Mouse (Mus musculus): ENCODE results near the gene Mfrp. TPM values are rescaled to one million over a fixed set of nuclear protein-coding genes. Genes with fewer than 3 reads are reported as not detected.

Mfrp gene
- total RNA-seq, 2 experiments from 2014 or later: not detected

DNA sequence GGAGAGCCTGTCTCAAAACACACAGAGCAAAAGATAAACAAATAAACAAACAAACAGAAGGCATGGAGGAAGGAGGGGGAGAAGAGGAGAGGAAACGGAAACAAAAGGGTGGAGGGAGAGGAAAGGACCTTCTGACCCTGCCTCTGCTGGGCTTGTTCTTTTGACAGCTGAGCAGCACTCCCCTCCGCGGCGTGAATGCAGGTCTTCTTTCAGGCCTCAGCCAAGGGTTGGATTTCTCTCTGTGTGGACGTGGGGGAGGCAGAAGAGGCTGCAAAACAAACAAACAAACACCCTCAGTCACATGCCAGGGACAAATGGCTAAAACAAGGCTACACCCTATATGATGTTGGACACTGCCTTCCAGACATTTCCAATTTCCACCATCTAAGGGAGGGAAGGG lies 23.5 kb downstream of the Mfrp start:
- intact Hi-C loops (cut with DNase I): loop anchor here (5.0 to 10.0 kb wide), 2 partner anchors 110 to 267 kb away; partner anchors contain the start of gene Cbl
- no peak for DNase-seq (ENCODE audit: low spot score)

GRCm38 (mm10) chr9:44125546-44126428 lies 24.3 kb downstream of the Mfrp start:
- intact Hi-C loops (cut with DNase I): loop anchor here (2.0 to 10.0 kb wide), 3 partner anchors 19 to 267 kb away; partner anchors contain the start of gene Cbl
- peak; percentile 63 for DNase-seq (ENCODE audit: low spot score)

- DNase-seq (ENCODE audit: low spot score): no peak
- intact Hi-C loops (cut with DNase I): loop anchor here (2.0 to 10.0 kb wide), 3 partner anchors 18 to 266 kb away; partner anchors contain the start of gene Cbl
Measured at GRCm38 (mm10) chr9:44126746-44127145, 25.2 kb downstream of the Mfrp start.

GRCm38 (mm10) chr9:44127351-44127801 lies 25.8 kb downstream of the Mfrp start:
- intact Hi-C loops (cut with DNase I): loop anchor here (2.0 to 10.0 kb wide), 3 partner anchors 17 to 265 kb away; partner anchors contain the start of gene Cbl

GRCm38 (mm10) chr9:44129633-44130032 lies 28.1 kb downstream of the Mfrp start:
- intact Hi-C loops (cut with DNase I): loop anchor here (5.0 to 10.0 kb wide), 2 partner anchors 105 to 263 kb away; partner anchors contain the start of gene Cbl
- DNase-seq (ENCODE audit: low spot score): no peak

More at GRCm38 (mm10) chr9:44127351-44127801, 25.8 kb downstream of the Mfrp start:
- DNase-seq (ENCODE audit: low spot score): no peak

GRCm38 (mm10) chr9:44130034-44130433 lies 28.5 kb downstream of the Mfrp start:
- peak; percentile 84 for DNase-seq (ENCODE audit: low spot score)
- intact Hi-C loops (cut with DNase I): no loop called here

GRCm38 (mm10) chr9:44130581-44131275 lies 29.2 kb downstream of the Mfrp start:
- peak; percentile 35 for DNase-seq (ENCODE audit: low spot score)
- intact Hi-C loops (cut with DNase I): no loop called here

DNA sequence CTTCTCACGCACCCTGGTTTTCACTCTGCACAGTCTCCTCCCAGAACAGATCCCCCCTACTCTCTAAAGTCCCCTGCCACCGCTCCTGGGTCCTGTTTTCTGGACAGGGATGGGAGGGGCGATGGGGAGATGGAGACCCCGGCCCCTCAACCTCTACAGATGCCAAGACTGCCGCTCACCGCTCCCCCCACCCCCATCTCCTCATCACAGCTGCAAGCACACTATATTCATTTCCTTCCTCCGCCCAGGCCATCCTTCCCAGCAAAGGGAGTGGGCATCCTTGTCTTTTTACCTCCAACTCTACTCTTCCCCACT lies 29.7 kb downstream of the Mfrp start:
- DNase-seq (ENCODE audit: low spot score): no peak
- intact Hi-C loops (cut with DNase I): no loop called here

DNA sequence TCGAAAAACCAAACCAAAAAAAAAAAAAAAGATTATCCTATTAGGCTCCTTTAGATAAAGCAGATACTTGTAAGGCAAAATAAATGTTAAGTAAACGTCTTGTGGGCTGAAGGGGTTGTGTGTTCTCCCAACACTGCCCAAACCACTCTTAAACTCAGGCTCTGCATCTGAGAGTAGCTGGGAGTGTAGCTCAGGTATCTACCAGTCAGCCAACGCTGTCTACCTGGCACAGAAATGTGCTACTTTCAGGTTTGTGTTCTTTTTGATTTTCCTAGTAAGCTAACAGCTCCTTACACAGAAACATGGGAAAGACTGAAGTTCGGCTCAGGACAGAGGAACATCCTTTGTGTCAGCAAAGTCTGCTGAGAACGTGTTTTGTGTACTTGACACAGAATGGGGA lies 30.7 kb downstream of the Mfrp start:
- intact Hi-C loops (cut with DNase I): no loop called here
- no peak for DNase-seq (ENCODE audit: low spot score)

- no peak for DNase-seq (ENCODE audit: low spot score)
- intact Hi-C loops (cut with DNase I): no loop called here
Measured at GRCm38 (mm10) chr9:44133287-44133686, 31.8 kb downstream of the Mfrp start.

DNA sequence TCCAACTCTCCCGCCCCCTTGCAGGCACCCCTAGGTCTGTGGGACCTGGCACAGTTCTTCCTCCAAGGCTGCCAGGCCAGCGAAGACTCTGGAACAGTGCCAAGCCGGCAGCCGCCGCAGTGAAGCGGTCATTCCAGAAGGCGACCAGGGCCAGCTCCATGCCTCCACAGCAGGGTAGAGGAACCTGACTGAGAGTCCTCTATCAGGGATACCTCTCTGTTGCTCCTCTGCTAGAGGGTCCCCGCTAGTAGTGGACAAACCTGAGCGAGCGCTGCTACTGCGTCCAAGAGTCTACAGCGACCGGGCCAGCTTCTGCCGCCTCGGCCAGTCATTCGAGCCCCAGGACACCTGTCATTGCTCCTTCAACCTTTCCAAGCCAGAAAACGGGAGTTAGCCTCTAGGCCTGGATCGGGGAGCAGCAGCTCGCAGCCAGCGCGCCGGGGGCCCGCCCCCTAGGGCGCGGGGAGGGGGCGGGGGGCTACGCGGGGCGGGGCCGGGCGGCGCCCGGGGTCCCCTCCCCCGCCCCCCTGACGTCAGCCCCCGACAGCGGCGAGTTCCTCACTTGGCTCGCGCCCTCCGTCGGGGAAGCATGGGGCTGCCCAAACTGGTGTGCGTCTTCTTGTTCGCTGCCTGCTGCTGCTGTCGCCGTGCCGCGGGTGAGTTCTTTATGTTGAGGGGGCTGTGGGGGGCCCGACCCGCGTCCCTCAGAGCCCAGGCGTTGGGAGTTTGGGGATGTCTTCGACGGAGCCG lies 32.7 kb downstream of the Mfrp start, which contains the start of gene Mcam:
TSS of gene Mcam (plus strand) at position 369 of the 750 bp plus-strand sequence.
- DNase-seq (ENCODE audit: low spot score): peak; percentile 41
- intact Hi-C loops (cut with DNase I): no loop called here

DNA sequence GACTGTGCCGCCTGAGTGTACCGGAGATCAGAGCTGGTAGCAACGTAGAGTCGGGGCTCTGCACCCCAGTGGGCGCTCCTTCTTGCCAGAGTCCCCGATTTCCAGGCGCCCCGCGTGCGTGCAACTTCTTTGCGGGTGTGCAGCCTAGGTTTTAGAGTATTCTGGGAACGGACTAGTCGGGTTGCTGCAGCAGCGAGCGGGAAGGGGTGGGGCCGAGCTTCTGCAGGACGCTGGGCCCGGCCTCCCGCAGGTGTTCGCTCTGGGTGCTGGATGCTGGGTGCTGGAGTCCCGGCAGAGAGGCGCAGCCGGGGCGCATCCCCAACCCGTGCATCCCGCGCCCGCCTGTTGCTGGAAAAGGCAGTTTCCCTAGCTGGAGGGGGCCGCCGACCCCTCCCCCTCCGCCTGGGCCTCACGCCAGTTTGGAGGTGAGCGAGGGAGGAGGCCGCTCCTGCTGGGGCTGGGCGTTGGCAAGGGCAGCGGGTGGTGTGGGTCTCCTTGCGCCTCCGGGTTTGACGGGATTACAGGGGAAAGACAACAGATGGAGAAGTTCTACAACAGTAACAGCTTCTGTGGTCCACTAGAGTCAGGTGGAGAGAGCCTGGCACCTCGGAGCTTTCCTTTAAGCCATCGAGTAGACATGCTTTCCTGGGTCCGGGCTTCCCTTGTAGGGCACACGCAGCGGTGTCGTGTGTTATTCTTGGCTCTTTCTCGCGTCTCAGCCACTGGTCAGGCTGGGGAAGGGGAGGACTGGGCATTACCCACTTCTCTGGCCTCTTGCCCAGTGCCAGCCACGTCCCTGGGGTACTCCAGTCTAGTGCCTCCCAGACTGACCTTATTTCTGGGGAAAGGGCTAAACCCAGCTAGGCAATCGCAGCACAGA lies 33.6 kb downstream of the Mfrp start:
- intact Hi-C loops (cut with DNase I): no loop called here
- peak; percentile 40 for DNase-seq (ENCODE audit: low spot score)

DNA sequence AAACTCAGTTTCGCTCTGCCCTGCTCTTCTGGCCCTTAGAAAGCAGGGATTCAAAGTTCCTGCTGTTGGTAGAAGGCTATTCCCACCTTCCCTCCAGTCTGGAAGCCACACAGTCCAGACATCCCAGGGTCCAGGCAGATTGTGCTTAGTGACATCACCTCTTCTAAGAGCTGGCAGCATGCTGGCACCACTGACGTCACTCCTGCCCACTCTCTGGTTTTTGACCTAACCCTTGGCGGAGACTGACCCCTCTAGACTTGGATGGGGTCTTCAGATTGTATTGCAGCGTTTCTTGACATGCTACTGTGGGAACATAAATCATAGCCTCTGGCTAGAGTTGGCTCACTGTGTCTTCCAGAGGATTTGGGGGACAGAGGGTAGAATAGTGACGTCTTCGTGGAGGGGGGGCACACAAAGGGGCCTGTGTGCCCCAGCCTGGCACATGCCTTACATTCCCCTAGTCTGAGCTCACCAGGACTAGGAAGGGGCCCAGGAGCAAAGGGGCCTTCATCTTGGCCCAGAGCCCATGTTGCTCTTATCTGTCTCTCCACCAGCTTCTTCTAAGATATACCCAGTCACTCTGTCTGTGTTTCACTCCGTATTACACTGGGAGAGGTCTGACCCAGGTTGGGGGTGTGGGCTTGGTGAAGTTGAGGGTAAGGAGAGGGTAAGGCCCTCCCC lies 34.3 kb downstream of the Mfrp start:
- DNase-seq (ENCODE audit: low spot score): no peak
- intact Hi-C loops (cut with DNase I): no loop called here

DNA sequence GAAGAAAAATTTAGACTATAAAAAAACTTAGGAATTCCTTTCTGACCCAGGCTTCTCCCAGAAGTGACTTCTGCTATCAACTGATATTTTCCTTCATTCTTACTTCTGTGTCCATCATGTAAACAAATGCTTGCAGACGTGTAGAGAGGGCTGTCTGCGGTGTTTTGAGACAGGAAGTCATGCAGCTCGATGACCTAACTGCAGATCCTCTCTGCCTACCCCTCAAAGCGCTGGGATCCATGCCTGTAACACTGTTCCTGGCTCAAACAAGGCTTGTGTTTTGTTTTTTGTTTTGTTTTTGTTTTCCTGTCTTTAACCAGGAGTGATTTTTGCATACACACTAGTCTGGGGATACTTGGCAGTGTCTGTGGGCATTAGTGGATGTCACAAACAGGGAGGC lies 36.3 kb downstream of the Mfrp start:
- DNase-seq (ENCODE audit: low spot score): no peak
- intact Hi-C loops (cut with DNase I): no loop called here

GRCm38 (mm10) chr9:44141951-44142350 lies 40.4 kb downstream of the Mfrp start:
- intact Hi-C loops (cut with DNase I): no loop called here
- DNase-seq (ENCODE audit: low spot score): no peak

- intact Hi-C loops (cut with DNase I): no loop called here
- DNase-seq (ENCODE audit: low spot score): no peak
Measured at GRCm38 (mm10) chr9:44143421-44143820, 41.9 kb downstream of the Mfrp start.

DNA sequence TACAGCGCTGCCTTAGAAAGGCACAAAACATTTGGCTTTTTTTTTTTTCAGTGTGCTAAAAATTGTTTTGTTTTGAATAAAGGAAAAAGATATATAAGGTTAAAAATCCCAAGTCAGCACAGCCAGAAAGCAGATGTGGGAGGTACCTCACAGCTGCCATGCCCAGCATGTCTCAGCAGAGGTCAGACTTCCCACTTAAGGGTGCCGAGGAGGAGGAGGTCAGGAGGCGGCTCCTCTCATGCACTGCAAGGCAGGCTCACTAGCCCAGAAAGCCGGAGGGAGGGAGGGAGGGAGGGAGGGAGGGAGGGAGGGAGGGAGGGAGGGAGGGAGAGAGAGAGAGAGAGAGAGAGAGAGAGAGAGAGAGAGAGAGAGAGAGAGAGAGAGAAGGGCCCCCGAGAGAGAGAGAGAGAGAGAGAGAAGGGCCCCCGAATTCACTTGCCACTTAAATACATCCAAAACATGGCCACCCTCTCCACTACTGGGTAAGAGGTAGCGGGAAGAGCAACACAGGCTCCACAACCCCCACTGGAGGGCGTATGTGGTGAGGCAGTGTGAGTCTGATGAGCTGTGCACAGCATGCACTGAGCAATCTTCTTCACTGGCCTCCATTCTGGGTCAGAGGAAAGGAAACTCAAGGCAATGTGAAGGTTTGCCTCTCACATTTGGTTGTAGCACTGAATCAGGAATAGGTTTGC lies 42.6 kb downstream of the Mfrp start:
- no peak for DNase-seq (ENCODE audit: low spot score)
- intact Hi-C loops (cut with DNase I): loop anchor here (2.0 kb wide), 1 partner anchor 17 kb away; no protein-coding TSS in a partner anchor

DNA sequence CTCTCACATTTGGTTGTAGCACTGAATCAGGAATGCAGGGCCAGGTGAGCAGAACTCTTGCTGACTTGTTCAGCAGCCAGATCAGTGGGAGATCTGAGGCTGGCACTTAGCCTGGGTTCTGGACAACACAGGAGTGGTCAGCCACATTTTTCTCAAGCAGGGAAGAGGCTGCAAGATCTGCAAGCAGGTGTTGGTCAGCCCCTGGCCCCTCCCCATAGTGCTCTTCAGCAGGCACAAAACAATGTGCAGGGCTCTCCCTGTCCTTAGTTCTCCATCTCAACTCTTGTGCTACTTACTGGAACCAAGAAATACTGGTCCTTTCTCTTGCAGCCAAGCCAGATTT lies 43.2 kb downstream of the Mfrp start:
- intact Hi-C loops (cut with DNase I): loop anchor here (2.0 kb wide), 1 partner anchor 18 kb away; no protein-coding TSS in a partner anchor
- DNase-seq (ENCODE audit: low spot score): no peak
